Mouse (Mus musculus) C2C12 (cell line): ENCODE measurements around the gene Gm44973. TPM values are rescaled to one million over a fixed set of nuclear protein-coding genes. Genes with fewer than 3 reads are reported as not detected.

ENCODE experiments used
- H3K27me3 ChIP-seq: one replicate; pipeline ENCODE4 v1.6.1; 2011; ENCODE audit not compliant: control insufficient read depth, insufficient read depth, insufficient read length
- H3K36me3 ChIP-seq: one replicate; pipeline ENCODE4 v1.6.1; 2011; ENCODE audit not compliant: control insufficient read depth, insufficient read depth
- H3K4me3 ChIP-seq: one replicate; pipeline ENCODE4 v1.5.1; 2011; ENCODE audit warnings: mild to moderate bottlenecking, control low read depth; ENCODE audit not compliant: poor library complexity, insufficient read depth, severe bottlenecking
- H3K79me2 ChIP-seq: one replicate; pipeline ENCODE4 v1.6.1; 2011; ENCODE audit not compliant: control insufficient read depth, insufficient read depth
- H3K79me3 ChIP-seq: one replicate; pipeline ENCODE4 v1.6.1; 2011; ENCODE audit warnings: low read depth, control low read depth
- H3ac ChIP-seq: one replicate; pipeline ENCODE3; 2011; ENCODE audit warnings: low read depth; ENCODE audit not compliant: control insufficient read depth, insufficient read length
- CEBPB ChIP-seq: IDR thresholded peaks from one replicate; pipeline ENCODE4 v1.6.1; 2011; ENCODE audit warnings: low read depth, mild to moderate bottlenecking, control low read depth, moderate library complexity
- CTCF ChIP-seq: IDR thresholded peaks from one replicate; pipeline ENCODE4 v1.5.1; 2011; ENCODE audit not compliant: control insufficient read depth, insufficient read depth, insufficient read length
- FOSL1 ChIP-seq: IDR thresholded peaks from one replicate; pipeline ENCODE4 v1.8.0; 2011; ENCODE audit warnings: mild to moderate bottlenecking, low read length; ENCODE audit not compliant: poor library complexity, insufficient read depth, severe bottlenecking
- MAX ChIP-seq: IDR thresholded peaks from one replicate; pipeline ENCODE4 v1.6.1; 2011; ENCODE audit warnings: mild to moderate bottlenecking, control low read depth
- MYOD1 ChIP-seq: IDR thresholded peaks from one replicate; pipeline ENCODE4 v1.6.1; 2011; ENCODE audit warnings: low read depth; ENCODE audit not compliant: control insufficient read depth, insufficient read length
- MYOG ChIP-seq: IDR thresholded peaks from one replicate; pipeline ENCODE4 v1.6.1; 2011; ENCODE audit not compliant: control insufficient read depth, insufficient read length; ENCODE audit errors: extremely low read depth
- USF1 ChIP-seq: IDR thresholded peaks from one replicate; pipeline ENCODE4 v1.6.1; 2011; ENCODE audit warnings: low read depth, mild to moderate bottlenecking, control low read depth, moderate library complexity
- polyA plus RNA-seq: library from polyadenylated mRNA; unstranded; fragments of >200 nt; fragmentation: generic; extraction: Trizol; gene quantifications from one replicate; pipeline ENCODE4 v1.2.1, GENCODE M21; 2012; ENCODE audit warnings: missing spikeins

Gm44973 gene
- polyA plus RNA-seq, 1 experiment = not detected

- Histone ChIP-seq H3K27me3 (no peaks in the 10 kb centered on the region), H3K4me3 (no peak overlapping the region), H3ac (no peak overlapping the region), H3K79me3 (peaks cover 53% of the 10 kb centered on the region), H3K79me2 (peaks cover 75% of the 10 kb centered on the region), H3K36me3 (peaks cover 48% of the 10 kb centered on the region)
- TF ChIP-seq FOSL1 (no peak), MYOG (no peak), MYOD1 (no peak), CEBPB (no peak), CTCF (no peak), USF1 (no peak), MAX (no peak)
These were observed 66.6 kb downstream of the Gm44973 start for GRCm38 (mm10) chr7:5081939-5082338.

Other genes with a start within 250 kb of the Gm44973 start
- gene Fam71e2, start 244.2 kb upstream of the Gm44973 start, polyA plus RNA-seq = not detected
- gene Il11, start 232.6 kb upstream of the Gm44973 start, polyA plus RNA-seq = 1.3 TPM
- 0.84 TPM for gene Tmem190, start 232.6 kb upstream of the Gm44973 start, polyA plus RNA-seq
- gene Tmem238, start 225.8 kb upstream of the Gm44973 start, polyA plus RNA-seq = 22.9 TPM
- 3,556 TPM for gene Rpl28, start 222.6 kb upstream of the Gm44973 start, polyA plus RNA-seq
- gene Ube2s, start 202.9 kb upstream of the Gm44973 start, polyA plus RNA-seq = 599 TPM
- gene Shisa7, start 170.8 kb upstream of the Gm44973 start, polyA plus RNA-seq = not detected
- gene Isoc2b, start 145.2 kb upstream of the Gm44973 start, polyA plus RNA-seq = 0.32 TPM
- gene Isoc2a, start 138.3 kb upstream of the Gm44973 start, polyA plus RNA-seq = 3.7 TPM
- not detected for gene Gm36210, start 109.0 kb upstream of the Gm44973 start, polyA plus RNA-seq
- 9.0 TPM for gene Zfp628, start 100.3 kb upstream of the Gm44973 start, polyA plus RNA-seq
- gene Nat14, start 93.5 kb upstream of the Gm44973 start, polyA plus RNA-seq = 2.7 TPM
- gene Ssc5d, start 89.7 kb upstream of the Gm44973 start, polyA plus RNA-seq = 3.7 TPM
- 0.06 TPM for gene Sbk2, start 51.1 kb upstream of the Gm44973 start, polyA plus RNA-seq
- 0.02 TPM for gene Sbk3, start 44.3 kb upstream of the Gm44973 start, polyA plus RNA-seq
- gene Zfp579, start 19.3 kb upstream of the Gm44973 start, polyA plus RNA-seq = 10.1 TPM
- 12.9 TPM for gene Zfp524, start 1.1 kb upstream of the Gm44973 start, polyA plus RNA-seq
- gene Fiz1, start 799 bp upstream of the Gm44973 start, polyA plus RNA-seq = 30.6 TPM
- 16.5 TPM for gene Zfp865, start 4.9 kb downstream of the Gm44973 start, polyA plus RNA-seq
- 0.34 TPM for gene Ccdc106, start 5.1 kb downstream of the Gm44973 start, polyA plus RNA-seq
- gene 4632433K11Rik, start 18.6 kb downstream of the Gm44973 start, polyA plus RNA-seq = not detected
- 1.5 TPM for gene Zfp784, start 22.9 kb downstream of the Gm44973 start, polyA plus RNA-seq
- gene Zfp580, start 36.0 kb downstream of the Gm44973 start, polyA plus RNA-seq = 13.7 TPM
- gene U2af2, start 46.6 kb downstream of the Gm44973 start, polyA plus RNA-seq = 333 TPM
- gene Epn1, start 64.7 kb downstream of the Gm44973 start, polyA plus RNA-seq = 102 TPM
- not detected for gene Rfpl4, start 101.5 kb downstream of the Gm44973 start, polyA plus RNA-seq
- 0.05 TPM for gene Rasl2-9, start 110.5 kb downstream of the Gm44973 start, polyA plus RNA-seq
- not detected for gene Vmn1r55, start 134.2 kb downstream of the Gm44973 start, polyA plus RNA-seq
- not detected for gene Vmn1r56, start 181.3 kb downstream of the Gm44973 start, polyA plus RNA-seq
- not detected for gene Vmn1r57, start 203.0 kb downstream of the Gm44973 start, polyA plus RNA-seq